Mouse (Mus musculus) neural tube, embryonic 12.5 days (tissue): ENCODE measurements around the gene Srek1ip1. TPM values are rescaled to one million over a fixed set of nuclear protein-coding genes. Genes with fewer than 3 reads are reported as not detected.

Experiments
- ATAC-seq: fragments of 200-750 bp; cut with Nextera tagmentation; 2 replicates; pipeline ENCODE4 v1.8.0; 2017; ENCODE audit warnings: low read depth, mild to moderate bottlenecking, moderate TSS enrichment, moderate library complexity; ENCODE audit not compliant: low FRiP score
- H3K27ac ChIP-seq: fragments of 300-500 bp; sonication (generic); 2 replicates; pipeline ENCODE4 v1.5.1; 2016
- H3K27me3 ChIP-seq: fragments of 300-500 bp; sonication (generic); replicated peaks from 2 replicates; pipeline ENCODE4 v1.6.1; 2016; ENCODE audit warnings: mild to moderate bottlenecking
- H3K36me3 ChIP-seq: fragments of 300-500 bp; sonication (generic); 2 replicates; pipeline ENCODE4 v1.6.1; 2016; ENCODE audit warnings: mild to moderate bottlenecking
- H3K4me1 ChIP-seq: fragments of 300-500 bp; sonication (generic); 2 replicates; pipeline ENCODE4 v1.6.1; 2016
- H3K4me2 ChIP-seq: fragments of 300-500 bp; sonication (generic); replicated peaks from 2 replicates; pipeline ENCODE4 v1.6.1; 2016; ENCODE audit warnings: mild to moderate bottlenecking
- H3K4me3 ChIP-seq: fragments of 300-500 bp; sonication (generic); 2 replicates; pipeline ENCODE4 v1.5.1; 2016
- H3K9ac ChIP-seq: fragments of 300-500 bp; sonication (generic); 2 replicates; pipeline ENCODE4 v1.6.1; 2016; ENCODE audit warnings: mild to moderate bottlenecking
- H3K9me3 ChIP-seq: fragments of 300-500 bp; sonication (generic); 2 replicates; pipeline ENCODE4 v1.6.1; 2016; ENCODE audit warnings: mild to moderate bottlenecking
- WGBS: fragments of 180-500 bp; shearing (Covaris S2); methylation state at CpG from one replicate; pipeline ENCODE4 v1.1.7; 2016; 5-methylcytosine and 5-hydroxymethylcytosine counted together
- polyA plus RNA-seq: library from polyadenylated mRNA; unstranded; fragments of >200 nt; fragmentation: Nextera tagmentation; extraction: Ambion mirVana; gene quantifications from 2 replicates; pipeline ENCODE4 v1.2.1, GENCODE M21; 2016

Gene Srek1ip1
- polyA plus RNA-seq: 17.4 and 18.6 TPM in 2 replicates

DNA sequence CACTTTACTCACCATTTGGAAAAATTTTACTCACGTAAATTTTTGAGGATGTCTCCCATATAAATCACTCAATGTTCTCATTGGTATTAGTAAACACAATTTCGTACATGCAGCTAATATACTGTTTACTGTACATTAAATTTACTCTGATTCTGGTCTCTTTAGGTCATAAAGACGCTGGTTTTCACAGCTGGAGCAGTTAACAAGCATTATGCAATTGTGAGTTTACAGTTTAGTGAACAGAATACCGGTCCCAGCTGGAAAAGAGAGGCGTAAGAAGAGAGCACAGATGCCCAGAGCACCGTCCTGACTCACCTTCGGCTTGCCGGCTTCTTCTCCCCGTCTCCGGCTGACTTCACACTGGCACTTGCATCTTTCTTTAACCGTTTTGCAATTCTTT is at the start of gene Srek1ip1:
Srek1ip1 (plus strand) TSS at position 301 of the 400 bp plus-strand sequence.
- Histone ChIP-seq H3K27me3 (no peaks in the 10 kb centered on the region), H3K4me1 (no peaks in the 10 kb centered on the region), H3K4me2 (no peak within 1 kb of the TSS), H3K36me3 (peaks cover 16% of the 10 kb centered on the region), H3K9ac (no peak within 1 kb of the TSS), H3K27ac (no peak within 1 kb of the TSS), H3K4me3 (no peak within 1 kb of the TSS), H3K9me3 (no peaks in the 10 kb centered on the region)
- 92% methylated on average over 11 of the region's 11 CpGs for WGBS
- ATAC-seq: no peak

DNA sequence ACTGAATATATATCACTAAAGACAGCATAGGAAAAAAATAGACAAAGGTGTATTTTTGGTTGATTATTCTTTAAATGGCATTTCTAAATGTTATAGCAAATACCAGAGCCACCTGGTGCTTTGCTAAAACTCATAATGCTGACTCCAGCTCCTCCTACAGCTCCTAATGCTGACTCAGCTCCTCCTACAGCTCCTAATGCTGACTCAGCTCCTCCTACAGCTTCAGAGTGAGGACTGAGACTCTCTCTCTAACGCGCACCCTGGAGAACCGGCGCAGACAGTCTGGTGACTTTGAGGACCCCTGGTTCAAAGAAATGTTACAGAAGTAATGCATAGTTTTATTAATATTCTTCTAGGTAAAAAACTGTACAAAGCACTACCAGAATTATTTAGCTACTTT is 49.4 kb upstream of the Srek1ip1 start:
- no peak overlapping the region for H3K27ac ChIP-seq
- no peak overlapping the region for H3K4me3 ChIP-seq
- H3K4me1 ChIP-seq: no peaks in the 10 kb centered on the region
- H3K27me3 ChIP-seq: no peaks in the 10 kb centered on the region
- no peak overlapping the region for H3K9ac ChIP-seq
- no peak overlapping the region for H3K4me2 ChIP-seq
- WGBS: 95% methylated on average over 4 of the region's 4 CpGs
- no peaks in the 10 kb centered on the region for H3K9me3 ChIP-seq
- H3K36me3 ChIP-seq: no peaks in the 10 kb centered on the region
- ATAC-seq: no peak

DNA sequence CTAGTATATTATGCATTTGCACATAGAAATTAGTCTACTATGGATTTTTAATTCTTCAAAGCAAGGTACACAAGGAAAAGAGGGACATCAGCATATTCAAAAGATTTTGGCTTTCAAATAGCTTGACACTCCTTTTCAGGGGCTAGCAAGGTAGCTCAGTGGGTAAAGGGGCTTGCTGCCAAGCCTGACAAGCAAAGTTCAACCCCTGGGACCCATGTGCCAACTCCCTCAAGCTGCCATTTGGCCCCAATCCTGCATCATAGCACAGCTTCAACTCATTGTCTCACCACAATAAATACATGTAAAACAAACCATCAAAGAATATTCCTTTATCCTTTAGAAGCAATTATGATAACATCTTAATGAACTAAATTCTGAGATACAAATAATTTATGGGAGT is 45.3 kb upstream of the Srek1ip1 start:
- Histone ChIP-seq H3K4me3 (no peak overlapping the region), H3K9ac (no peak overlapping the region), H3K27ac (no peak overlapping the region), H3K36me3 (no peaks in the 10 kb centered on the region), H3K27me3 (no peaks in the 10 kb centered on the region), H3K4me1 (no peaks in the 10 kb centered on the region), H3K9me3 (no peaks in the 10 kb centered on the region), H3K4me2 (no peak overlapping the region)
- no peak for ATAC-seq

DNA sequence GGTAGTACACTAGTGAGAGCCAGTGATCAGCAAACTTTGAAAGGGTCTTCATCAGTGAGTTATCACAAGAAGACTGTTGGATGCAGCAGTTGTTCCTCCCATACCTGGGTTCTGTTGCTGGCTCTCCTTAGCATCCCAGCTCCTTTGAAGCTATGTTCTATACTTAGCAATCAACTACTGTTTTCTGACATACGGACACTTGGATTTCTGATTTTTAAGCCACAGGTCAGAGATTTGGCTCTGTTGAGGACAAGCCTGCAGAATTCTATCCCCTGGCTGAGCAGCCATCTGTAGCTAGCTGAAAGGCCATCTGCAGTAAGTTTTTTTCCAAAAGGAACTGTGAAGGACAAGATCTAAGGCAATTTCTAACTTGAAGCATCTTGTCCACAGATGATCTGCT is 32.9 kb upstream of the Srek1ip1 start:
- H3K4me3 ChIP-seq: no peak overlapping the region
- no peaks in the 10 kb centered on the region for H3K27me3 ChIP-seq
- H3K36me3 ChIP-seq: no peaks in the 10 kb centered on the region
- no peaks in the 10 kb centered on the region for H3K4me1 ChIP-seq
- H3K27ac ChIP-seq: no peak overlapping the region
- no peak overlapping the region for H3K9ac ChIP-seq
- no peaks in the 10 kb centered on the region for H3K9me3 ChIP-seq
- 100% methylated on average over 1 of the region's 1 CpGs for WGBS
- no peak for ATAC-seq
- H3K4me2 ChIP-seq: no peak overlapping the region

DNA sequence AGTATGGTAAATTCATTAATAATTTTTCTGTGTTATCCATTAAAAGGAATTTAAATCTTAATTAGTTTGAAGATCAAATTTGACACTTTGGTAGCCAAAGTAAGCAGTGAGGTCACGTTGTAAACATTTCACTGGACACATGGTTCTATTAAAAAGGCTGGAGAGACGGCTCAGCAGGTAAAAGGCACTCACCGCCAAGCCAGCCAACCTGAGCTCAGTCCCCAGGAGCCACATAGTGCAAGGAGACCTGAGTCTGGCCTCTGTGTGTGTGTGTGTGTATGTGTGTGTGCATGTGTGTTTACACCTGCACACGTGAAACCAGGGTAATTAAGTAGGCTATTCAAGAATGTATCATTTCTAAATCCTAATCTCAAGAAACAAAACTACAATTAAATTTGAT is 29.9 kb upstream of the Srek1ip1 start:
- no peak overlapping the region for H3K9ac ChIP-seq
- no peaks in the 10 kb centered on the region for H3K4me1 ChIP-seq
- no peaks in the 10 kb centered on the region for H3K36me3 ChIP-seq
- H3K4me3 ChIP-seq: no peak overlapping the region
- H3K27me3 ChIP-seq: no peaks in the 10 kb centered on the region
- no peak overlapping the region for H3K4me2 ChIP-seq
- no peak for ATAC-seq
- 96% methylated on average over 4 of the region's 4 CpGs for WGBS
- H3K9me3 ChIP-seq: no peaks in the 10 kb centered on the region
- no peak overlapping the region for H3K27ac ChIP-seq

DNA sequence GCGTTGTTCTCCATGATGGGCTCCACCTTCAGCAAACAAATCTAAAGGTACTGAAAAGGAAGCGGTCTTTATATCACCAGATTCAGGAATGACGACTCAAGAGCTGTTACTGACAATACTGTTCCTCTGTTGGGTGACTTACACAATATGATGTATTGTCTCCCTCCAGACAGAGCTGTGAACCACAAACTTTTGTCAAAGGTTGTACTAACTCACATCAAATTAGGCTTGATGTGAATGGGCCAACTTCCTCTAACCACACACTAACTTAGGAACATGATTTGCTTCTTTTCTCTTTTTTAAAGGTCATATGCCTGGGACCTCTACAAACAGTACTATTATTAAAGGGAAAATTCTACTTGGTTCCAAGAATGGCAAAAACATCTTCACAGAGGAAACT is 29.1 kb upstream of the Srek1ip1 start:
- H3K4me1 ChIP-seq: no peaks in the 10 kb centered on the region
- no peaks in the 10 kb centered on the region for H3K36me3 ChIP-seq
- no peak overlapping the region for H3K27ac ChIP-seq
- no peak for ATAC-seq
- 85% methylated on average over 3 of the region's 3 CpGs for WGBS
- no peak overlapping the region for H3K4me3 ChIP-seq
- no peak overlapping the region for H3K9ac ChIP-seq
- H3K27me3 ChIP-seq: no peaks in the 10 kb centered on the region
- H3K4me2 ChIP-seq: no peak overlapping the region
- no peaks in the 10 kb centered on the region for H3K9me3 ChIP-seq

DNA sequence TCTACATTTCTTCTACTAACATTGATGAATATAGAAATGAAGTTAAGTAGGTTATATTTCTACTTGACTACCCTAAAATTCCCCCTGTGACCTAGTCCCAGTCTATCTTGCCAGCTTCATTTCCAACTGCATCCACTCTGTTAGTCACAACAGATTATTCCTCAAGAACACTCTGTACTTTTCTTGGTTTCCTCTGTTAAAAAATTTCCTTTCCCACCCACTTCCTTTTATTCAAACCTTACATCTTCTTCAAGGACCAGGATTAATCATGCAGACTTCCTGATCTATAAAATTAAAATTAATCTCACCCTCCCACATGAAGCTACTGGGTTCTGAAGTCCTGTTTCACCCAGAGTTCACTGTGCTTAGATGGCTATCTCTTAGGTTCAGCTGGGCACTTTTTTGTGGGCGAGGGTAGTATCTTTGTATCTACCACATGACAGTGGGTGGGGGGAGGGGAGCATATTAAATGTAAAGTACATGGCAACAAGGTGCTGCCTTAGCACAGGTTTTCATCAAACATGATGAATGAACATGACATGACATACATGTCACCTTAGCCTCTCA is 13.1 kb upstream of the Srek1ip1 start:
- no peak overlapping the region for H3K4me2 ChIP-seq
- WGBS: 83% methylated on average over 1 of the region's 1 CpGs
- H3K9me3 ChIP-seq: no peaks in the 10 kb centered on the region
- no peaks in the 10 kb centered on the region for H3K4me1 ChIP-seq
- H3K4me3 ChIP-seq: no peak overlapping the region
- no peak for ATAC-seq
- H3K27me3 ChIP-seq: no peaks in the 10 kb centered on the region
- H3K36me3 ChIP-seq: peaks cover 10% of the 10 kb centered on the region
- H3K9ac ChIP-seq: no peak overlapping the region
- no peak overlapping the region for H3K27ac ChIP-seq

DNA sequence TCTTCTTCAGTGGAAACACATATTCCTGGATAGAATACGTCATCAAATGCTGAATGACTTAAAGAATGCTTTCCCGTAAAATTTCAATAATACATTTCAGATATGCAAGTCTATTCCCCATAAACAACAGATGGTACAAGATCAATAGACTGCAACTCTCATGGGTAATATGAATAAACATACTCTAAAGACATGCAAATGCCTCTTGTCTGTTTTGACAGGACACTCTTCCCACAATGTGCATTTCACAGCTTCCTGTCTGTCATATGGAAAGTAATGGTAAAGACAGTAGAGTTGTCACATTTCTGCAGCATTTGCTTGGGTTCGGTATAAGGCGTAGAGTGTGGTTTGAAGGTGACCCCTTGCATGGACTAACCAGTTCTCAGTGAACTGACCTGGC is 5.0 kb upstream of the Srek1ip1 start:
- Histone ChIP-seq H3K9me3 (no peaks in the 10 kb centered on the region), H3K4me2 (no peak overlapping the region), H3K4me1 (no peaks in the 10 kb centered on the region), H3K9ac (no peak overlapping the region), H3K36me3 (peaks cover 18% of the 10 kb centered on the region), H3K27me3 (no peaks in the 10 kb centered on the region), H3K27ac (no peak overlapping the region), H3K4me3 (no peak overlapping the region)
- 98% methylated on average over 4 of the region's 4 CpGs for WGBS
- ATAC-seq: no peak

DNA sequence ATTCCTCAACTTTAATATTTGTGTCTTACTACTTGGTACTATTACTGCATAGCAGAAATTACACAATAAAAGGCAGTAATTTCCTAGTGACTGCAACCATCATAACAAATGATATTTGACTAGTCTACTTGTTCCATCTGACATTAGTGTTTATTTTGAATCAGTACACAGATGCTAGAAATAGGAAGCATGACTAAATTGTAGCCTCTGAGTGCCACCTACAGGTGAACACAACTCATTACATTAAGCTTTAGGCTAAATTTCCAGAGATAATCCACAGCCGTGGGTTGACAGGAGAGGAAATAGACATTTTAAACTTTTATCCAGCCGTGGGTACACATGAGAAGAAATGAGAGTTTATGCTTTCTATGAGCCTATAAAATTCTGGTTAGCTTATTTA is 2.6 kb upstream of the Srek1ip1 start:
- ATAC-seq: peak; percentile 48; the same call in 1 of the 2 replicates
- WGBS: 26% methylated on average over 2 of the region's 2 CpGs
- Histone ChIP-seq H3K27me3 (no peaks in the 10 kb centered on the region), H3K27ac (no peak overlapping the region), H3K36me3 (peaks cover 12% of the 10 kb centered on the region), H3K4me2 (no peak overlapping the region), H3K9ac (no peak overlapping the region), H3K4me3 (no peak overlapping the region), H3K9me3 (no peaks in the 10 kb centered on the region), H3K4me1 (no peaks in the 10 kb centered on the region)

DNA sequence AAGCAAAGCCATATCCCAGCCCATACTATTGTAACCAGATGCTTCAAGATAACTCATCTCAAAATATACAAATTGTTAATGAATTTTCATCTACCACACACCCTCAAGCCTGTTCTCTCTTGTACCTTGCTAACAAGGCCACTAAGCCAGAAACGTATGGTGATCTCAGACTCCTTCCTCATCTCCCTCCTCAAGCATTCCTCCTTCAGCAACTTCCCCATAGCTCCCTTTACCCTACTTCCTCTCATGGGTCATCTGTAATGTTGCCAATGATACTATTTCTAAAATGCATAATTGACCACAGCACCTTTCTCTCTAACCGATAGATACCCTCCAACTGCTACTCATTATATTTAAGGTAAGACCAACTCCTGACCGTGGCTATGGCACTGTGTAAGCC is 2.1 kb downstream of the Srek1ip1 start:
- Histone ChIP-seq H3K4me1 (no peaks in the 10 kb centered on the region), H3K9ac (no peak overlapping the region), H3K36me3 (peaks cover 20% of the 10 kb centered on the region), H3K27me3 (no peaks in the 10 kb centered on the region), H3K4me3 (no peak overlapping the region), H3K9me3 (no peaks in the 10 kb centered on the region), H3K4me2 (no peak overlapping the region), H3K27ac (no peak overlapping the region)
- no peak for ATAC-seq
- 89% methylated on average over 3 of the region's 3 CpGs for WGBS

DNA sequence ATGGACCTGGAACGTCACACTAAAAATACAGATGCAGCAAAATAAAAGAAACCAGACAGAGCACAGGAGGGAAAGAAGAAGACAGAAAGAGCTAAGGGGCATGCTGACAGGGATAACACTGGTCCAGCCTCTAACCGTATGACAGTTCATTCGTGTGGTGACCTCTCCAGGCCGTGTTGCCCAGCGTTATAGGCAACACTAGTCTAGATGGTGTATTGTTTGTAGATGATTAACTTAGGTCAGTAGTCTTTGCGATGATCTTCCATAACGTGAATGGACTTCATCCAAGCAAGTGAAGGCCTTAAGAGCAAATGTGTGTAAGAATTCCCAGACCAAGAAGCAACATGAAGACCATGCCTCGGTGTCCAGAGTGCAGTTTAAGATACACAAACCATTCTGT is 6.8 kb downstream of the Srek1ip1 start:
- no peaks in the 10 kb centered on the region for H3K9me3 ChIP-seq
- WGBS: 94% methylated on average over 8 of the region's 8 CpGs

DNA sequence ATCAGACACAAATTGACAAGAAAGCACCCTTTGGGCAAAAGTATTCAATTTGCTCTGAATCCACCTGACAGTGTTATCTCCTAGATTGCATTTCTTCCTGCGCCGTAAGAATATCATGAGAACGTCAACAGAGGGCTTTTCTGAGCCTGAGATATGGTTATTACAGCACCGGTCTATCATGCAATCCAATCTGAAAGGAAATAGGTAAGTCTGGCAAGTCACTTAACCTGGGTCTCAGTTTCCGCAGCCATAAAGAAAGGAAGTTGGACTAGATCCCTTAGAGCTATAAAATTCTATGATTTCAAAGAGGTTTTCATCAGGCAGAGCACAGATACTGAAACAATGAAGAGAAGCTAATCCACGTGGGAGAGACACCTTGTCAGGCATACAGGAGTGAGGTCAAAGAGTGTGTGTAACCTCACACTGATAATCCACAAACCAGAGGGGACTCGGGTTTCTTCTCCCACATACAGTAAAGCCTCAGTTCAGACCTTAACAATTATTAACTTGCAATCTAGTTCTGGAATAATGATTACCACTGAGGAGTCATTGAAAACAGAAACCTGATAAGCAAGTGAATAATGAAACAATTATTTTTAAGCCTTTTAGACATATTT is 7.4 kb downstream of the Srek1ip1 start:
- H3K4me2 ChIP-seq: no peak overlapping the region
- WGBS: 89% methylated on average over 7 of the region's 7 CpGs
- no peaks in the 10 kb centered on the region for H3K4me1 ChIP-seq
- no peaks in the 10 kb centered on the region for H3K27me3 ChIP-seq
- no peak overlapping the region for H3K4me3 ChIP-seq
- H3K9me3 ChIP-seq: no peaks in the 10 kb centered on the region
- no peak for ATAC-seq
- H3K27ac ChIP-seq: no peak overlapping the region
- H3K36me3 ChIP-seq: peaks cover 17% of the 10 kb centered on the region
- H3K9ac ChIP-seq: no peak overlapping the region

More for the DNA sequence above, 6.8 kb downstream of the Srek1ip1 start:
- no peak overlapping the region for H3K27ac ChIP-seq
- H3K36me3 ChIP-seq: peaks cover 21% of the 10 kb centered on the region
- H3K9ac ChIP-seq: no peak overlapping the region
- ATAC-seq: no peak
- H3K27me3 ChIP-seq: no peaks in the 10 kb centered on the region
- no peak overlapping the region for H3K4me2 ChIP-seq
- no peaks in the 10 kb centered on the region for H3K4me1 ChIP-seq
- no peak overlapping the region for H3K4me3 ChIP-seq

DNA sequence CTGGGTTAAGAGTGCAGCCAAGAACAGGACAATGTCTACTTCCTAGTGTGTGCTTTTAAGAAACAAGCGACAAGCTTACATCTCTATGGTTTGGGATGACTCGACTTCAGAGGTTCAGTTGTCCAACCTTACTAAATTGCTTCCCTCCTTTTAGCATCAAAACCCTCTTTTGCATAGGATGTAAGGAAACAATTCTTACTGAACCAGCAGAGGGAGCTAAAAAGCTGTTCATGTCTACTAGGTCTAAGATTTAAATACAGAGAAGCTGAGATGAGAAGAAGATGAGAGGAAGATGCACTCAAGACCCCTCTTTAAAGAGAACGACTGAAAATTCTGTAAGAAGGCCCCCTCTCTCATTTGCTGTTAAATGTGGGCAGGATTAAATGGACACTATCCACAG is 13.4 kb downstream of the Srek1ip1 start:
- H3K9me3 ChIP-seq: no peaks in the 10 kb centered on the region
- 71% methylated on average over 3 of the region's 3 CpGs for WGBS
- no peak overlapping the region for H3K9ac ChIP-seq
- H3K36me3 ChIP-seq: peaks cover 3% of the 10 kb centered on the region
- H3K4me2 ChIP-seq: no peak overlapping the region
- no peak for ATAC-seq
- no peak overlapping the region for H3K27ac ChIP-seq
- no peak overlapping the region for H3K4me3 ChIP-seq
- H3K4me1 ChIP-seq: no peaks in the 10 kb centered on the region
- no peaks in the 10 kb centered on the region for H3K27me3 ChIP-seq
